Mouse (Mus musculus): ENCODE data around the gene Atp5l.

- TF ChIP-seq EP300 (optimal IDR thresholded peaks at IDR 0.05), result no peak
- TF ChIP-seq CTCF (IDR thresholded peaks at IDR 0.05; ENCODE audit: low read depth), result no peak
These were observed 14.9 kb downstream of the Atp5l start for GRCm38 (mm10) chr9:44905620-44906019.

All from stomach, postnatal 0 days (tissue).